Mouse (Mus musculus) adrenal gland, adult 8-10 months (tissue): Measurements from ENCODE around the gene Nog. TPM values are rescaled to one million over a fixed set of nuclear protein-coding genes. Genes with fewer than 3 reads are reported as not detected.

Source experiments
- DNase-seq: peaks from one replicate; pipeline ENCODE4 v3.0.0; 2022
- total RNA-seq, 4 experiments: library from RNA; stranded (reverse); gene quantifications; 2 replicates each; pipeline ENCODE4 v1.2.4; 2022

Gene Nog
- total RNA-seq, 4 experiments from 2014 or later: 0.22 to 0.61 (median 0.49) TPM; not detected in 1

DNA sequence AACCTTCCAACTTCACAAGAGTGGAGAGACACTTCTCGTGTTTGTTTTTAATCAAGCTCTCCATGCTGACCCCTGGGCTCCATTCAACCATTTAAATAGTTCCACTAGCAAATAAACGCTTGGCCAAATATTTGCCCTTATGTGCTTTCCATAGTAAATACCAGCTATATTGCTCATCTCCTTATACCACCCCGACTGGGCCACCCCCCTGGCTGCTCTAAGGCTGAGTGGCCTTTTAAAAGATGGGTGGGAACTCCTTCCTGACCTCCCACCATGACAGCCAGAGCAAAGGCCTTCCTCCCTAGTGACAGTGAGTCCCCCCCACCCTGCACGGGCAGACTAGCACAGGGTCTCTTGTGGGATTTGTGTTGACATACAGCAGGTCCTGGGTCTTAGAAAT is 37.1 kb downstream of the Nog start:
- no peak for DNase-seq

DNA sequence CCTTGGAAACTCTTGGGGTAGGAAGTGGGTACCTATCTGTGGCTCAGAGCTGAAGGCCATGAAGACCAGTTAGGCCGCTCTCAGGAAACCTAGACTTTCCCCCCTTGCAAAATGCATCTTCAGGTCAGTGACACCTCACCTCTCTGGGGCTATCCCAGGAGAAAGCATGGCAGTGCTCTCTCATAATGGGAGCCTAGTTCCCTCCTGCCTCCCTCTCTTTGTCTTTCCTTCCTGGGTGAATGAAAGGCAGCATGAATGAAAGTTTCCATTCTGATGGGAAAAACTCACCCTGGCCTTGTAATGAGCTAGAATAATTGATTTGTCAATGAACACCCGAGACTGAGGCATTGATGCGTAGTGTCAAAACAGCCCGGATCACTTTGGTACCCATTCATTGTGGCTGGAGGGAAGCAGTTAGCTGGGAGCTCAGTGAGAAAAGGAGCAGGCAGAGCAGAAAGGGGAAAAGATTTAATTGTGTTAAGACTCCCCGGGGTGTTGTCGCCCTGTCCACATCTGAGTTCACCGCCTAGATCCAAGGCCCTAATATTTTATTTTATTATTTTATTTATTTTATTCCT is 42.7 kb downstream of the Nog start:
- no peak for DNase-seq

DNA sequence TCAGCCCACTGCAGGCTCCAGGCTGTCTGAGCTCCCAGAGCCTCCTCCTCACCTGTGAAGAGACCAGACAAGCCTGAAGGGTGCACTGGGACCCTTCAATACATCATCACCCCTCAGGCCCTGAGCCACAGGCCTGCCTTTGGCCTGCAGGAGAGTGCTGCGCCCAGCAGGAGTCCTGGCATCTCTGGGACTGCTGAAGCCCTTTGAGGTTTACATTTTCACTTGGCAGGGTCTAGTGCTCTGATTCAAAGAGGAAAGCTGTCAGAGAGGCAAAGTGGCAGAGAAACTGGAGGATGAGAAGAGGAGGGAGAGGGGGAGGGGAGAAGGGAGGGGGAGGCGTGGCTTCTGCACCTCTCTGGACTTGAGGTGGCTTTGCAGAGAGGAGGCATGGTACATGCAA is 44.2 kb downstream of the Nog start:
- DNase-seq: no peak

DNA sequence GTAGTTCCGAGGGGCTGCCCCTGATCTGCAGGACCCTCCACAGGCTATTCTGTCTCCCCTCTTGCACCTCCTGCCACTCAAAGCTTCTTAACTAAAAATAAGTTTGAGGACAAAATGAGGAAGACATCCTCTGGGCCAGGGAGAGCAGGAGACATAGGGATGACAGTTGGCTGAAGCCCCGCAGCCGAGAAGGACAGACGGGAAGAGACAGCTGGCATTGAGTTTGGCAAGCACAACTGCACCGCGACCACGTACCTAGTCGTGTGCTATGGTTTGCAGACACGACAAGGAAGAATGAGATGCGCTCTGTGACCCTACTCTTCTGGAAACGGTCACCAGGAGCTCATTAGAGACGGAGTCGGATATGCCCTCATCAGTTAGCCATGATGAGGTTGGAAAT is 48.2 kb downstream of the Nog start:
- no peak for DNase-seq

Other genes starting within 250 kb of the Nog start
- gene Dgke, start 235.5 kb downstream of the Nog start, total RNA-seq: 10 to 100 TPM; 10.7 to 17.0 (median 14.3) TPM
- gene Gm525, start 228.5 kb downstream of the Nog start, total RNA-seq: not detected